Mouse (Mus musculus): ENCODE results near the gene Tsc22d3.
A peak's percentile ranks its signal among the peaks of the same experiment; 100 is the strongest.
"Not testable (repeated sequence)": the region's sequence is repeated elsewhere in the genome, so short reads cannot be mapped to it uniquely, and the experiment has no call there.

The Tsc22d3 gene

GRCm38 (mm10) chrX:140565759-140566158 is 34.7 kb downstream of the Tsc22d3 start:
- no peak for DNase-seq (ENCODE audit: low spot score in 2 of 2)

- DNase-seq (ENCODE audit: low spot score in 2 of 2) = no peak
Measured at GRCm38 (mm10) chrX:140565212-140565611, 35.2 kb downstream of the Tsc22d3 start.

- DNase-seq (ENCODE audit: low spot score in 2 of 2) = no peak
Measured at GRCm38 (mm10) chrX:140564777-140565176, 35.7 kb downstream of the Tsc22d3 start.

GRCm38 (mm10) chrX:140558176-140558844 is 42.1 kb downstream of the Tsc22d3 start:
- DNase-seq (ENCODE audit: low spot score in 2 of 2) = no peak

GRCm38 (mm10) chrX:140555965-140556364 is 44.5 kb downstream of the Tsc22d3 start:
- DNase-seq (ENCODE audit: low spot score in 2 of 2) = no peak

GRCm38 (mm10) chrX:140555423-140555822 is 45.0 kb downstream of the Tsc22d3 start:
- DNase-seq (ENCODE audit: low spot score in 2 of 2) = no peak

GRCm38 (mm10) chrX:140547660-140548419 is 52.6 kb downstream of the Tsc22d3 start:
- no peak for DNase-seq (ENCODE audit: low spot score in 2 of 2)

GRCm38 (mm10) chrX:140544737-140545136 is 55.7 kb downstream of the Tsc22d3 start:
- DNase-seq (ENCODE audit: low spot score in 2 of 2) = peak; percentile 59 to 77

GRCm38 (mm10) chrX:140542938-140543673 is 57.4 kb downstream of the Tsc22d3 start:
- peak; percentile 72 to 80 for DNase-seq (ENCODE audit: low spot score in 2 of 2)

GRCm38 (mm10) chrX:140542474-140542845 is 58.0 kb downstream of the Tsc22d3 start:
- peak; percentile 21 to 68 for DNase-seq (ENCODE audit: low spot score in 2 of 2)

- peak; percentile 18 to 68 for DNase-seq (ENCODE audit: low spot score in 2 of 2)
Measured at GRCm38 (mm10) chrX:140541711-140542473, 58.6 kb downstream of the Tsc22d3 start.

- no peak for DNase-seq (ENCODE audit: low spot score in 2 of 2)
Measured at GRCm38 (mm10) chrX:140540500-140541114, 59.9 kb downstream of the Tsc22d3 start.

GRCm38 (mm10) chrX:140539831-140540230 is 60.6 kb downstream of the Tsc22d3 start:
- DNase-seq (ENCODE audit: low spot score in 2 of 2) = not testable (repeated sequence)

- DNase-seq (ENCODE audit: low spot score in 2 of 2) = no peak
Measured at GRCm38 (mm10) chrX:140539111-140539680, 61.3 kb downstream of the Tsc22d3 start.

GRCm38 (mm10) chrX:140538649-140539048 is 61.8 kb downstream of the Tsc22d3 start:
- DNase-seq (ENCODE audit: low spot score in 2 of 2) = no peak

- DNase-seq (ENCODE audit: low spot score in 2 of 2) = peak in 1 of 2 experiments; percentile 31
Measured at GRCm38 (mm10) chrX:140537662-140538061, 62.8 kb downstream of the Tsc22d3 start.

GRCm38 (mm10) chrX:140535487-140535886 is 65.0 kb downstream of the Tsc22d3 start:
- no peak for DNase-seq (ENCODE audit: low spot score in 2 of 2)

- DNase-seq (ENCODE audit: low spot score in 2 of 2) = no peak
Measured at GRCm38 (mm10) chrX:140534306-140534705, 66.2 kb downstream of the Tsc22d3 start.

- DNase-seq (ENCODE audit: low spot score in 2 of 2) = no peak
Measured at GRCm38 (mm10) chrX:140532325-140532724, 68.1 kb downstream of the Tsc22d3 start.

GRCm38 (mm10) chrX:140531356-140531755 is 69.1 kb downstream of the Tsc22d3 start:
- DNase-seq (ENCODE audit: low spot score in 2 of 2) = no peak

- DNase-seq (ENCODE audit: low spot score in 2 of 2) = no peak
Measured at GRCm38 (mm10) chrX:140530632-140531031, 69.8 kb downstream of the Tsc22d3 start.
